Mouse (Mus musculus) stomach, postnatal 0 days (tissue): ENCODE data around the gene Dusp12. TPM values are rescaled to one million over a fixed set of nuclear protein-coding genes. Genes with fewer than 3 reads are reported as not detected.

Experiments used
- ATAC-seq: fragments of 200-750 bp; cut with Nextera tagmentation; 2 replicates; pipeline ENCODE4 v1.8.0; 2017; ENCODE audit not compliant: low FRiP score, low TSS enrichment
- DNase-seq: peaks from one replicate; pipeline ENCODE4 v3.0.0-alpha.2; 2016; ENCODE audit warnings: low spot score
- H3K27ac ChIP-seq: fragments of 300-500 bp; sonication (generic); replicated peaks from 2 replicates; pipeline ENCODE4 v1.5.1; 2014; ENCODE audit warnings: mild to moderate bottlenecking, control low read depth
- H3K27me3 ChIP-seq: fragments of 300-500 bp; sonication (generic); 2 replicates; pipeline ENCODE4 v1.6.1; 2014; ENCODE audit warnings: low read length; ENCODE audit not compliant: control insufficient read depth, insufficient read depth
- H3K36me3 ChIP-seq: fragments of 300-500 bp; sonication (generic); 2 replicates; pipeline ENCODE4 v1.6.1; 2014; ENCODE audit warnings: low read length, mixed read lengths; ENCODE audit not compliant: control insufficient read depth, insufficient read depth
- H3K4me1 ChIP-seq: fragments of 300-500 bp; sonication (generic); replicated peaks from 2 replicates; pipeline ENCODE4 v1.6.1; 2014; ENCODE audit warnings: antibody characterized with exemption; ENCODE audit not compliant: control insufficient read depth, insufficient read depth
- H3K4me2 ChIP-seq: fragments of 300-500 bp; sonication (generic); replicated peaks from 2 replicates; pipeline ENCODE4 v1.6.1; 2014; ENCODE audit warnings: low read depth, mild to moderate bottlenecking, control low read depth, moderate library complexity
- H3K4me3 ChIP-seq: fragments of 300-500 bp; sonication (generic); 2 replicates; pipeline ENCODE4 v1.5.1; 2014; ENCODE audit warnings: low read depth, low read length, control low read depth
- H3K9ac ChIP-seq: fragments of 300-500 bp; sonication (generic); 2 replicates; pipeline ENCODE4 v1.6.1; 2014; ENCODE audit warnings: mild to moderate bottlenecking, low read length, control low read depth, mixed read lengths
- H3K9me3 ChIP-seq: fragments of 300-500 bp; sonication (generic); 2 replicates; pipeline ENCODE4 v1.6.1; 2016; ENCODE audit warnings: low read length; ENCODE audit not compliant: control insufficient read depth
- CTCF ChIP-seq: IDR thresholded peaks from 2 replicates; pipeline ENCODE4 v1.5.1; 2016; ENCODE audit warnings: antibody characterized with exemption, low read depth, mild to moderate bottlenecking, moderate library complexity
- EP300 ChIP-seq: optimal IDR thresholded peaks from 2 replicates; pipeline ENCODE3; 2016; ENCODE audit warnings: antibody characterized with exemption
- WGBS: fragments of 180-500 bp; shearing (Covaris S2); extraction: QIAGEN DNeasy Blood & Tissue Kit; methylation state at CpG from one replicate; pipeline ENCODE4 v1.1.7; 2014; 5-methylcytosine and 5-hydroxymethylcytosine counted together
- polyA plus RNA-seq: library from polyadenylated mRNA; unstranded; fragments of >200 nt; fragmentation: Nextera tagmentation; extraction: Ambion mirVana; gene quantifications from 2 replicates; pipeline ENCODE4 v1.2.1, GENCODE M21; 2015

Gene Dusp12
- polyA plus RNA-seq, 1 experiment from 2014 or later: 23.9 TPM

- H3K9me3 ChIP-seq: no peaks in the 10 kb centered on the region
- no peak overlapping the region for H3K4me2 ChIP-seq
- no peaks in the 10 kb centered on the region for H3K36me3 ChIP-seq
- ATAC-seq (no peak), DNase-seq (no peak)
- H3K27me3 ChIP-seq: peaks cover 4% of the 10 kb centered on the region; the same call in 1 of the 2 replicates
- H3K9ac ChIP-seq: no peak overlapping the region
- 0 out of 2 replicates have a peak, but pooled peaks cover 3% of the 10 kb centered on the region for H3K4me1 ChIP-seq
- TF ChIP-seq CTCF (no peak), EP300 (no peak)
- H3K4me3 ChIP-seq: no peak overlapping the region
- WGBS: 33% methylated on average over 5 of the region's 5 CpGs
- no peak overlapping the region for H3K27ac ChIP-seq
Measured at GRCm38 (mm10) chr1:170903485-170903884, 18.1 kb upstream of the Dusp12 start.

GRCm38 (mm10) chr1:170901536-170902238 lies 16.3 kb upstream of the Dusp12 start:
- H3K9me3 ChIP-seq: no peaks in the 10 kb centered on the region
- no peak overlapping the region for H3K27ac ChIP-seq
- no peak overlapping the region for H3K9ac ChIP-seq
- no peaks in the 10 kb centered on the region for H3K27me3 ChIP-seq
- no peaks in the 10 kb centered on the region for H3K36me3 ChIP-seq
- H3K4me2 ChIP-seq: no peak overlapping the region
- H3K4me1 ChIP-seq: no peaks in the 10 kb centered on the region
- 34% methylated on average over 10 of the region's 10 CpGs for WGBS
- no peak overlapping the region for H3K4me3 ChIP-seq
- peak; percentile 89 for DNase-seq
- TF ChIP-seq CTCF (peak; percentile 90), EP300 (no peak)
- ATAC-seq: peak; percentile 51; the same call in 1 of the 2 replicates

DNA sequence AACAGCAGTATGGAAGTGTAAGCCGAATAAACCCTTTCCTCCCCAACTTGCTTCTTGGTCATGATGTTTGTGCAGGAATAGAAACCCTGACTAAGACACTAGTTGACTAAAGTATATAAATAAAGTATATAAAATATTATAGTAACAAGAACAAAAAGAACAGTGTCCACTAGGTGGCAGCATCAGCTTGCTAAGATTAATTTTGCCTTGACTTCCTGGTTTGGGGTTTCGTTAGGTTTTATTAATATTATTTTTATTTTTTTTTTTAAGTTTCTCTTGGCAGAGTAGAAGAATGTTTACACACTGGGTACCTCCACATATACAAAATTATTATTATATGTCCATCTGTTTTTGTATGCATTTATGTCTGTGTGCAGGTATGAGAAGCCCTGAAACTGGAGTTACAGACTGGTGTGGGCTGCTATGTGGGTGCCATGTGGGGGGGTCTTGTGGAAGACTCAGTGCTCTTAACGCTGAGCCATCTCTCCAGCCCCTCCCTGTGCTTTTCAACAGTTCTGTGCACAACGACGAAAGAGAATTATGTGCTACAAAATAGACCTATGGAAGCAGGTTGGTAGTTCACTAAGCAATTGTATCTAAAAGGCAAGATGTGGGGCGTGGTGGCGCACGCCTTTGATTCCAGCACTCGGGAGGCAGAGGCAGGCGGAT lies 15.6 kb upstream of the Dusp12 start:
- Histone ChIP-seq H3K9me3 (no peaks in the 10 kb centered on the region), H3K4me2 (peak overlapping the region; percentile 27; the same call in 1 of the 2 replicates), H3K4me1 (no peaks in the 10 kb centered on the region), H3K27ac (no peak overlapping the region), H3K9ac (no peak overlapping the region), H3K36me3 (no peaks in the 10 kb centered on the region), H3K4me3 (no peak overlapping the region), H3K27me3 (no peaks in the 10 kb centered on the region)
- peak; percentile 53; the same call in 1 of the 2 replicates for ATAC-seq
- TF ChIP-seq EP300 (no peak), CTCF (peak; percentile 75)
- 28% methylated on average over 10 of the region's 10 CpGs for WGBS
- peak; percentile 53 for DNase-seq

DNA sequence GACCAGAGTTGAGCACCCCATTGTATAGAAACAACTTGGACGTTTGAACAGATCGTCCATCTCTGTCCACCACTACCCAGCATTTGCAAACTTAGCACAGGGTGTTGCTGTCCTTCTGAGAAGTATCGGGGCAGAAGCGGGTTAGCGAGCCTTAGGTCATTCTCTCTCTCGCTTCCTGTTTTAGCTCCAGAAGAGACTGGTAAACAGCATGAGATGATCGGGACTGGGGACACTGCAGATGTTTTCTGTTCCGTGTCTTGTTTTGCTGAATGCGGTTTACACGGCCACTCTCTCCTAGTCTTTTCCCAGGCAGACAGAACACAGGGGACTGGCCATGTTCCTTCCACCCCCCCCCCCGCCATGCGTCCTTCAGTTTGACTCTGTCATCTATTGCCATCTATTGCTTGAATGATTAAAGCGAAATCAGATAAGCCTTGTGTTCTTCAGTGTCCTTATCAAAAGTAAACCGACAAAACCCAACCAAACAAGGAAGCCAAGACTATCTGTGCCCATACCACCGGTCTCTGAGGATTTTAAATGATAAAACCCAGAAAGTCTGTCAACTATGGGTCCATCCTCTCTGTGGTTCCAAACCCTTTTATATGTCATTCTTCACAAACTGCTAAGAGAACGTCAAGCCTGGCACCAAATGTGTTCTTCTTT lies 13.2 kb upstream of the Dusp12 start:
- no peak for TF ChIP-seq CTCF
- no peak for TF ChIP-seq EP300
- no peak overlapping the region for H3K9ac ChIP-seq
- no peak for ATAC-seq

GRCm38 (mm10) chr1:170896651-170897281 lies 11.4 kb upstream of the Dusp12 start:
- Histone ChIP-seq H3K4me2 (no peak overlapping the region), H3K36me3 (no peaks in the 10 kb centered on the region), H3K27ac (no peak overlapping the region), H3K9ac (no peak overlapping the region), H3K4me3 (no peak overlapping the region), H3K9me3 (no peaks in the 10 kb centered on the region), H3K27me3 (no peaks in the 10 kb centered on the region), H3K4me1 (no peaks in the 10 kb centered on the region)
- no peak for ATAC-seq
- no peak for DNase-seq
- 81% methylated on average over 5 of the region's 5 CpGs for WGBS
- no peak for TF ChIP-seq EP300
- no peak for TF ChIP-seq CTCF

More for the DNA sequence above, 13.2 kb upstream of the Dusp12 start:
- H3K4me1 ChIP-seq: no peaks in the 10 kb centered on the region
- H3K4me3 ChIP-seq: no peak overlapping the region
- no peak for DNase-seq
- no peaks in the 10 kb centered on the region for H3K27me3 ChIP-seq
- no peak overlapping the region for H3K27ac ChIP-seq
- WGBS: 42% methylated on average over 16 of the region's 16 CpGs
- no peaks in the 10 kb centered on the region for H3K9me3 ChIP-seq
- H3K36me3 ChIP-seq: no peaks in the 10 kb centered on the region
- H3K4me2 ChIP-seq: no peak overlapping the region
